Mouse (Mus musculus) urinary bladder, postnatal 25 days (tissue): ENCODE data around the gene Map7d1.

ENCODE experiments used
- DNase-seq: peaks from one replicate; pipeline ENCODE4 v3.0.0; 2022; ENCODE audit warnings: low spot score

Map7d1 gene

DNA sequence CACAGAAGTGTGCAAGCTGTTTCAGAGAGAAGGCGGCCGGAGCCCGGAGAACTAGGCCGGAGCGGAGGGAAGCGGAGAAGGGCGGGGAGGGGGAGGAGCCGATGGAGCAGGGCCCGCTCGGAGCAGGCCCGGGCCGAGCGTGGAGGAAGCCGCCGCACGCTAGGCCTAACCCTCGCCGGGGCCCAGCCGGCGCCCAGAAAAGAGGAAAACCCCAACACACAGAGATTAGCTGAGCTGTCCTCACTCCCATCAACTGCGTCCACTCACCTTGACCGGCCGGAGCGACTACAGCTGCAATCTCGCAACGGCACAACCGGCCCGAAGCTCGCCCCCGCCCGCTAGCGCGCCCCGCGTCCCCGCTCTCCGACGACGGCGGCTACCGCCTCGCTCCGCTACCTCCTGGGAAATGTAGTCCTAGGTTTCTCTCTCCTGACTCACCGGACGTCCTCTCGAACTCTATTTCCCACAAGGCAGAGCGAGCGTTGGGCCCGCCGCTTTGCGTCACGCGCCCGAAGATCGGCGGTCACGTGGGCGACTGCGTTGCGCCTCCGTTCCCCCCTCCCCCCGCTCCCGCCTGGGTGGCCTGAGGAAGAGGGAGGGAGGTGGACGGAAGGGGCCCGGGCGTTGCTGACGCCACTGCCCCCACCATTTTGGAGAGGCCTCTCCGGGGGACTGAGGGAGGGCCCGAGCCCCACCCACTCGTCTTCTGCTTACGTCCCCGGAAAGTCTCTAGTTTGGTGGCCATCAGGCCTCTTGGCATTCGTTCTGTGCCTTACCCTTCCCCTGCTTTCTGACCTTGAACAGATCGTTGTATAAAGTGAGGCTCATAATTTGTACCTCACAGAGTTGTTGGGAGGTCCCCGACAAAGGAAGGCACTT is 53.6 kb downstream of the Map7d1 start, which contains the start of gene Thrap3:
Gene Thrap3, minus strand, starts transcription at position 458 of the 879 bp plus-strand sequence.
- peak; percentile 96 for DNase-seq

GRCm38 (mm10) chr4:126201514-126202302 is 54.4 kb downstream of the Map7d1 start:
- DNase-seq, result no peak

GRCm38 (mm10) chr4:126200656-126201055 is 55.5 kb downstream of the Map7d1 start:
- DNase-seq, result no peak

- no peak for DNase-seq
These were observed 56.1 kb downstream of the Map7d1 start for GRCm38 (mm10) chr4:126200036-126200435.

GRCm38 (mm10) chr4:126199556-126199955 is 56.6 kb downstream of the Map7d1 start:
- no peak for DNase-seq

DNA sequence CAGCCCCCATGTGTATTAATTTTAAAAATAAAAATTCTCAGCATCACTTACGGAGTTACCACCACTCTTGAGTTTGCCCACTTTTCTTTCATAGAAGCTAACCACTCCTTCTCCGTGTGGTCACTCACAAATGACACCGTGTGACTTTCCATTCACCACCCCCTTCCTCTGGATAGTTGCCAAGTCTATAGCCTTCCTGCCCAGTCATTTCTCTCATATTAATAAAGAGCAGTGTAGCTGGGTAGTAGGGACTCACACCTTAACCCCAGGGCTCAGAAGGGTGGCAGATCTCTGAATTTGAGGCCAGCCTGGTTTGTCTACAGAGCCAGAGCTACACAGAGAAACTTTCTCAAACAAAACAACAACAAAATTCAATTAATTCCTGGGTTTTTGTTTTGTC is 58.7 kb downstream of the Map7d1 start:
- no peak for DNase-seq

- DNase-seq, result no peak
These were observed 61.2 kb downstream of the Map7d1 start for GRCm38 (mm10) chr4:126194916-126195315.

DNA sequence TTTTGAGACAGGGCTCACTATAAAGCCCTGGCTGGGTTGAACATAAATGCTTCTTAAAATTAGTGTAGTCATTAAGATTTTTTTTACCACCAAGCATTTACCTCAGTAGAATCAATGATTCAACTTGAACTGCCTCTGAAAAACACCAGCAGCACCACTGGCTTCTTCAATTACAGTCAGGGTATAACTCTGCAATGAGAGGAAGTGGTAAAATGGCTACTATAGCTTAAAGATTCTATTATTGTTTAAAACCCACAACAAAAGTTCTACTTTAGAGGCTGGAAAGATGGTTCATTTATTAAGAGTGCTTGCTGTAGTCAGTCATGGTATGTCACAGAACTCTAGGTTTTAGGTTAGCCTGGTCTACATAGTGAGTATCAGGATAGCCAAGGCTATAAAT is 61.9 kb downstream of the Map7d1 start:
- DNase-seq, result no peak

DNA sequence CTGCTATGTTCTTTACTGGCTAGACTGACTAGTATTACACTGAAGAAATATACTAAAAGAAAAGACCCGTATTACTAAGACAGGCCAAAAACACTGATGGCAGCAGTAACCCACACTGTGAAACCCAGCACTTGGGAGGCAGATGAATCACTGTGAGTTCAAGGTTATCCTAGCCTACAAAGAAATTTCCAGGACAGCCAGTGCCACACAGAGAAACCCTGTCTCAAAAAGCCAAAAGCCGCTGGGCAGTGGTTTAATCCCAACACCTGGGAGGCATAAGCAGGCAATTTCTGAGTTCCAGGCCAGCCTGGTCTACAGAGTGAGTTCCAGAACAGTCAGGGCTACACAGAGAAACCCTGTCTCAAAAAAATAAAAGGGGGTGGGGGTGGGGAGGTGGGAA is 65.5 kb downstream of the Map7d1 start:
- DNase-seq, result no peak

- DNase-seq, result no peak
These were observed 69.0 kb downstream of the Map7d1 start for GRCm38 (mm10) chr4:126187096-126187495.

DNA sequence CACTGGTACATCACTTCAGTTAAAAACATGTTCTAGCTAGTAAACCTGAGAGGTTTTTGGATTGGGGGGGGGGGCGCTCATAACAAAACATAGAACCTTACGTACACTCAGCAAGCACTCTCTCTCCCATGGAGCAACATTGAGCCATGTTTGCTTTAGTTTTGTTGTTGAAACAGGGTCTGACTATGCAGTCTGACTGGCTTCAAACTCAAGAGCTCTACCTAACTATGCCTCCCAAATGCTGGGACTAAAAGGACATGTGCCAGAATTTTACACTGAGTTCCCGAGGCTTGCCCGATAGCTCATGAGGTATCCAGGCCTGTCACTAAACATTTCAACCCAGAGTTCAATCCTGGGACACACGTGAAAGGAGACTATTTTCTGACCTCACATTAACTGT is 73.1 kb downstream of the Map7d1 start:
- DNase-seq, result no peak
